Mouse (Mus musculus): Measurements from ENCODE around the gene Rnf223.

DNA sequence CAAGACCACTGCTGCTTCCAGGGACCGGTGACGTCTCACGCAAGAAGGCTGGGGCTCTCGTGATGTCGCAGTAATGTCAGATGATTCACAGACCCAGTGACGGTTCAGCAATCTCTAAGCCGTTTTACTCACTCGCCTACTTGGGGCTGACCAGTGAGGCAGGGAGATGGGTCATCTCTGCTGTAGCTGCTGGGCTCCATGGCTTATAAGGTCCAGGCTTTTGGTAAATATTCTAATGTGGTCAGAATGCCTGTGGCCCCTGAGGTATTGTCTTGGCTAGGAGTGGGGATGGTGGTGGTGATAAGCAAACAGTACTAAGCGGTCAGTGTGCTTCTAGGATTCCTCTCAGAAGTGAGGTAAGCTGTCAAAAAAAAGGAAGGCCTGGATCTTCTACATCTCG, 627 bp downstream of the Rnf223 start:
- TF ChIP-seq ZNF384 (IDR thresholded peaks at IDR 0.05; ENCODE audit: low read depth, low read length) = no peak
- no peak for TF ChIP-seq CHD2 (IDR thresholded peaks at IDR 0.05; ENCODE audit: low read depth, low read length)
- no peak for TF ChIP-seq MAFK (IDR thresholded peaks at IDR 0.05; ENCODE audit: insufficient read depth, low read depth, low read length)
- TF ChIP-seq ZC3H11A (IDR thresholded peaks at IDR 0.05; ENCODE audit: borderline replicate concordance, low read depth, low read length) = no peak
- no peak for TF ChIP-seq HCFC1 (IDR thresholded peaks at IDR 0.05; ENCODE audit: borderline replicate concordance, insufficient read depth, low read length)
